Mouse (Mus musculus): ENCODE measurements around the gene Susd1. TPM values are rescaled to one million over a fixed set of nuclear protein-coding genes. Genes with fewer than 3 reads are reported as not detected.

Gene Susd1
- polyA plus RNA-seq, 1 experiment from 2014 or later, result 1.4 TPM

DNA sequence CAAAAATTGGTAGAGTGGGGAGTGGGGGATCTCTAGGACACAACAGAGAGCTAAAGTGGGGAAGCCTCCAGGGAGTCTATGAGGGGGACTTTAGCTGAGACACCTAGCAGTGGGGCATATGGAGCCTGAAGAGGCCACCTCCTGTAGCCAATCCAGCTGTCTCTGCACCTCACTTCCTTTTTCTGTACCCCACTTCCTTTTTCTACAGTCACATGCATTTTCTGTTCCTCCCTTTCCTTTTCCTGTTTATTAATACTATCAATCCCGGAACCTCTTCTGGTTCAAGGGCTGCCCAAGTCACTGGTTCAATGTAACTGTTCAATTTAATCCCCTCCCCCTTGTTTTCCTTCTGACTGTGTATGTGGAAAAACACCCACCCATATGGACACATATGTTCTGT is 2.8 kb upstream of the Susd1 start:
- no peaks in the 10 kb centered on the region for H3K9me3 ChIP-seq (ENCODE audit: control insufficient read depth, low read length)
- ATAC-seq (ENCODE audit: low read depth), result no peak
- H3K27me3 ChIP-seq (ENCODE audit: control insufficient read depth, insufficient read depth, low read length), result peaks cover 7% of the 10 kb centered on the region
- H3K4me1 ChIP-seq (ENCODE audit: control insufficient read depth, insufficient read depth, low read length), result no peaks in the 10 kb centered on the region
- no peaks in the 10 kb centered on the region for H3K36me3 ChIP-seq (ENCODE audit: control insufficient read depth, insufficient read depth, low read length)
- H3K9ac ChIP-seq (replicated peaks; ENCODE audit: low read depth, low read length), result no peak overlapping the region
- WGBS, result 90% methylated on average over 1 of the region's 1 CpGs
- no peak overlapping the region for H3K27ac ChIP-seq (ENCODE audit: low read depth, low read length)
- H3K4me2 ChIP-seq (ENCODE audit: low read depth, low read length), result no peak overlapping the region
- H3K4me3 ChIP-seq (ENCODE audit: low read depth, low read length), result no peak overlapping the region

DNA sequence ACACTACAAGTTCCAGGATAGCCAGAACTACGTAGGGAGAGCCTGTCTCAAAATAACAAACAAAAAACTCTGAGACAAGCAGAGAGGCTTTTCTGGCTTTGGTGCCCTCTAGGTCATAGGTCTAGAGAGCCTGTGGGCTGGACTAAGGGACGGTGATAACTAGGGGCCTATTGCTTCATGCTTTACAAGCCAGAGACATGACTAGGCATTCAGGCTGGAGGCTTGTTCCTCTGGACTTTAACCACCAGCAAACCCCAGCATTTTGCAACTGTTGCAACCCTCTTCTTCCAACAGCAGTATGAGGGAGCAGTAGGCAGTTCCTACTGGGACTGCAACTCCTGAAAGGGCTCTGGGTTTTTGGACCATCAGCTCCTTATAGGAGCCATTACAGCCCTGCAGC is 1.5 kb upstream of the Susd1 start:
- no peak overlapping the region for H3K4me3 ChIP-seq (ENCODE audit: low read depth, low read length)
- H3K9me3 ChIP-seq (ENCODE audit: control insufficient read depth, low read length), result no peaks in the 10 kb centered on the region
- H3K9ac ChIP-seq (replicated peaks; ENCODE audit: low read depth, low read length), result no peak overlapping the region
- no peaks in the 10 kb centered on the region for H3K4me1 ChIP-seq (ENCODE audit: control insufficient read depth, insufficient read depth, low read length)
- H3K27ac ChIP-seq (ENCODE audit: low read depth, low read length), result no peak overlapping the region
- peaks cover 8% of the 10 kb centered on the region for H3K27me3 ChIP-seq (ENCODE audit: control insufficient read depth, insufficient read depth, low read length)
- no peaks in the 10 kb centered on the region for H3K36me3 ChIP-seq (ENCODE audit: control insufficient read depth, insufficient read depth, low read length)
- ATAC-seq (ENCODE audit: low read depth), result no peak
- no peak overlapping the region for H3K4me2 ChIP-seq (ENCODE audit: low read depth, low read length)
- 50% methylated on average over 2 of the region's 2 CpGs for WGBS

DNA sequence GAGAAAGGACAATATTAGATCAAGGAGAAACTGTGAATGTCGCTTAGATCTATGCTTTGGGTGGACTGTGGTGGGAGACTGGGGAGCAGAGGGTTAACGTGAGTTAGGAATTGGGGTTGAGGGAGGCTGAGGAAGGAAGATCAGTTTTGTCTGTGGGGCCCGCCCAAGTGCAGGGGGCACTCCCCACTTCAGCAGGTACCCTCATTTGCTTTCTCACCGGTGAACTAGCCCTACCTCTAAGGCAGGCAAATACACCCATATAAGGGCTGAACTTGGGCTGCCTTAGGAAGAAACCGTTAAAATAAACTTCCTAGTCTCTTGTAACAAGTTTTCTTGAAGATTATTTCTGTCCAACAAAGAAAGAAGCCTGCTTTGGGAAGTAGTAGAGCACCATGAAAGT is 608 bp upstream of the Susd1 start:
- Histone ChIP-seq H3K9me3 (ENCODE audit: control insufficient read depth, low read length) (no peaks in the 10 kb centered on the region), H3K9ac (replicated peaks; ENCODE audit: low read depth, low read length) (no peak overlapping the region), H3K4me1 (ENCODE audit: control insufficient read depth, insufficient read depth, low read length) (no peaks in the 10 kb centered on the region), H3K27me3 (ENCODE audit: control insufficient read depth, insufficient read depth, low read length) (peaks cover 8% of the 10 kb centered on the region), H3K4me2 (ENCODE audit: low read depth, low read length) (peak overlapping the region; percentile 86; the same call in 1 of the 2 replicates), H3K36me3 (ENCODE audit: control insufficient read depth, insufficient read depth, low read length) (no peaks in the 10 kb centered on the region), H3K27ac (ENCODE audit: low read depth, low read length) (no peak overlapping the region), H3K4me3 (ENCODE audit: low read depth, low read length) (peak overlapping the region; percentile 59; the same call in 1 of the 2 replicates)
- no peak for ATAC-seq (ENCODE audit: low read depth)
- 34% methylated on average over 5 of the region's 5 CpGs for WGBS

DNA sequence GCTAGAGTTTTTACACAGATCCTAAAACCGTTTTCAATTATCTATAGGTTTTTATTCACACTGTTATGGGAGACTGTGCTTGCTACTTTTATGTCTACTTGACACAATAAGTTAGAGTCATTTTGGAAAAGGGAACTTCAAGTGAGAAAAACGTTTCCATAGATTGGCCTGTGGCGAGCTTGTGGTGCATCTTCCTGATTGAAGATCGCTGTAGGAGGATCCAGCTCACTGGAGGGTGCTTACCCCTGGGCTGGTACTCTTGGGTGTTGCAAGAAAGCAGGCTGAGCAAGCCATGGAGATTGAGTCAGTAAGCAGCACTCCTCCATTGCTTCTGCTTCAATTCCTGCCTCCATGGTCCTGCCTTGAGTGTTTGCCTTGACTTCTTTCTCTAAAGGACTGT is 2.5 kb downstream of the Susd1 start:
- 91% methylated on average over 4 of the region's 4 CpGs for WGBS
- Histone ChIP-seq H3K36me3 (ENCODE audit: control insufficient read depth, insufficient read depth, low read length) (no peaks in the 10 kb centered on the region), H3K27ac (ENCODE audit: low read depth, low read length) (no peak overlapping the region), H3K27me3 (ENCODE audit: control insufficient read depth, insufficient read depth, low read length) (peaks cover 8% of the 10 kb centered on the region), H3K4me1 (ENCODE audit: control insufficient read depth, insufficient read depth, low read length) (no peaks in the 10 kb centered on the region), H3K9me3 (ENCODE audit: control insufficient read depth, low read length) (no peaks in the 10 kb centered on the region), H3K4me3 (ENCODE audit: low read depth, low read length) (no peak overlapping the region), H3K4me2 (ENCODE audit: low read depth, low read length) (no peak overlapping the region), H3K9ac (replicated peaks; ENCODE audit: low read depth, low read length) (no peak overlapping the region)
- ATAC-seq (ENCODE audit: low read depth), result no peak

DNA sequence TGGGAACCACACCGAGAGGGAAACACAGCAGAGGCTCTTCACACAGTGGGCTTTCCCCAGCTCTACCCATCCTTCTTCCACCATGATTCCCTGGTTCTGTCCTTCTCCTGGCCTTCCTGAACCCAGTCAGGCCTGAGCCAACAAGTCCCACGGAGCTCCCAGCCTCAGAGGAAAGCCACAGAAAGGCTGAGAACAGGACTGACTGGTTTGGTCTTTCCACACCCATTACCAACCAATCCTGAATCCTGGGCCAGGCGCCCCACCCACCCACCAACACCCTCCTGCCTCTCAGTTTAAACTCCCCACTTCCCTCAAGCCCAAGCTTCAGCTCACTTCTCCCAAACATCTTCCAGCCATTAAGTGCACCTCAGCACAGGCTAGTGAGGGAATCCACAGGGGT is 4.4 kb downstream of the Susd1 start:
- Histone ChIP-seq H3K27me3 (ENCODE audit: control insufficient read depth, insufficient read depth, low read length) (peaks cover 8% of the 10 kb centered on the region; the same call in 1 of the 2 replicates), H3K4me1 (ENCODE audit: control insufficient read depth, insufficient read depth, low read length) (no peaks in the 10 kb centered on the region), H3K9me3 (ENCODE audit: control insufficient read depth, low read length) (no peaks in the 10 kb centered on the region), H3K27ac (ENCODE audit: low read depth, low read length) (no peak overlapping the region), H3K9ac (replicated peaks; ENCODE audit: low read depth, low read length) (no peak overlapping the region), H3K4me3 (ENCODE audit: low read depth, low read length) (no peak overlapping the region), H3K36me3 (ENCODE audit: control insufficient read depth, insufficient read depth, low read length) (no peaks in the 10 kb centered on the region), H3K4me2 (ENCODE audit: low read depth, low read length) (no peak overlapping the region)
- no peak for ATAC-seq (ENCODE audit: low read depth)
- WGBS, result 83% methylated on average over 3 of the region's 3 CpGs

DNA sequence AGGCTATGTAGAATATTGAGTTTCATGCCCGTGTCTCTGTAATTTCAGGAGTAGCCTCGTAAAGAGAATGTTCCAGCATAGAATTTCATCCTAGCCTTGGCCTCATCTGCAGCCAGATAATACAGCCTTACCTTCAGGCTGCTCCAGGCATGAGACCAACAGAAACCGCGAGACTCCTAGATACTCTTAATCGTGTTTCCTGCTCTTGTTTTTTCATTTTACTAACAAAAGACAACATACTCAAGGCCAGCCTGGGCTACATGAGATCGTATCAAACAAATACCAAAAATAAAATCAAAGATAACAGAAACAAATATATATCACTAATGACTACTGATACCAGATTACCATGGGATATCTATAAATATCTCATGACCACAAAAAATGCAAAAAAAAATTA is 9.3 kb downstream of the Susd1 start:
- H3K27ac ChIP-seq (ENCODE audit: low read depth, low read length), result no peak overlapping the region
- no peak for ATAC-seq (ENCODE audit: low read depth)
- no peaks in the 10 kb centered on the region for H3K9me3 ChIP-seq (ENCODE audit: control insufficient read depth, low read length)
- no peaks in the 10 kb centered on the region for H3K27me3 ChIP-seq (ENCODE audit: control insufficient read depth, insufficient read depth, low read length)
- H3K4me2 ChIP-seq (ENCODE audit: low read depth, low read length), result no peak overlapping the region
- 92% methylated on average over 6 of the region's 6 CpGs for WGBS
- H3K4me3 ChIP-seq (ENCODE audit: low read depth, low read length), result no peak overlapping the region
- no peak overlapping the region for H3K9ac ChIP-seq (replicated peaks; ENCODE audit: low read depth, low read length)
- no peaks in the 10 kb centered on the region for H3K4me1 ChIP-seq (ENCODE audit: control insufficient read depth, insufficient read depth, low read length)
- H3K36me3 ChIP-seq (ENCODE audit: control insufficient read depth, insufficient read depth, low read length), result no peaks in the 10 kb centered on the region

DNA sequence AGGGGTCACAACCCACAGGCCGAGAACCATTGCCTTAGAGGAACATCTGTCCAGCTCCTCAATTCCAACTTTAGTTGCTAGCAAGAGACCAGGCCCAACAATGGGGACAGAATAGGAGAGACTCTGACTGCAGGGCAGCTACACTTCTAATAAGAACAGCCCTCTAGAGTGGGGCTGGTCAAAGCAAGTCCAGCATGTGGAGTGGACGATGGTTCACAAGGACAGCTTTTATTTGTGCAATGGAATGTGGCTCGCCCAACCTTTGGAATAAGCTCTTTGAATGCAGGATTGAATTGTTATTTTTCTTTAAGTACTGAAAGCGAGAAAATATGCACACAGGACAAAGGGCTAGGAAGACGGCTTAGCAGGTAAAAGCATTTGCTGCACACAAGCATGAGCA is 12.0 kb downstream of the Susd1 start:
- H3K27ac ChIP-seq (ENCODE audit: low read depth, low read length), result no peak overlapping the region
- H3K9ac ChIP-seq (replicated peaks; ENCODE audit: low read depth, low read length), result no peak overlapping the region
- no peaks in the 10 kb centered on the region for H3K9me3 ChIP-seq (ENCODE audit: control insufficient read depth, low read length)
- ATAC-seq (ENCODE audit: low read depth), result no peak
- no peaks in the 10 kb centered on the region for H3K27me3 ChIP-seq (ENCODE audit: control insufficient read depth, insufficient read depth, low read length)
- no peaks in the 10 kb centered on the region for H3K36me3 ChIP-seq (ENCODE audit: control insufficient read depth, insufficient read depth, low read length)
- no peak overlapping the region for H3K4me3 ChIP-seq (ENCODE audit: low read depth, low read length)
- H3K4me2 ChIP-seq (ENCODE audit: low read depth, low read length), result no peak overlapping the region
- 87% methylated on average over 5 of the region's 5 CpGs for WGBS
- H3K4me1 ChIP-seq (ENCODE audit: control insufficient read depth, insufficient read depth, low read length), result no peaks in the 10 kb centered on the region

DNA sequence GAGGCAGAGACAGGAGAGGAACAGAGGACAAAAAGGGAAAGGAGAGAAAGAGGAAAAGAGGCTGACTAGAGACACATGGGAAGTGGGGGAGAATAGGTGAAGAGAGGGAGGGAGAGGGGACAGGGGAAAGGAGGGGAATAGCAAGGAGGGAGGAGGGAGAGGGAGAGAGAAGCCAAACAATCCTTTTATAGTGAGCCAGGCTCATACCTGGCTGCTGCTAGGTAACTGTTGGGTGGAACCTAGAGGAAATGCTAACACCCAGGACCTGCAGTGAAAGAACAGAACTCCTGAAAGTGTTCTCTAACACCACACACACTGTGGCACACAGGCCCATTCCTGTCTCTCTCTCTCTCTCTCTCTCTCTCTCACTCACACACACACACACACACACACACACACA is 15.6 kb downstream of the Susd1 start:
- no peaks in the 10 kb centered on the region for H3K9me3 ChIP-seq (ENCODE audit: control insufficient read depth, low read length)
- no peak overlapping the region for H3K9ac ChIP-seq (replicated peaks; ENCODE audit: low read depth, low read length)
- H3K36me3 ChIP-seq (ENCODE audit: control insufficient read depth, insufficient read depth, low read length), result no peaks in the 10 kb centered on the region
- no peak for ATAC-seq (ENCODE audit: low read depth)
- no peak overlapping the region for H3K4me3 ChIP-seq (ENCODE audit: low read depth, low read length)
- no peaks in the 10 kb centered on the region for H3K4me1 ChIP-seq (ENCODE audit: control insufficient read depth, insufficient read depth, low read length)
- no peak overlapping the region for H3K4me2 ChIP-seq (ENCODE audit: low read depth, low read length)
- 0 out of 2 replicates have a peak overlapping the region, but pooled peaks have one; percentile 34 for H3K27ac ChIP-seq (ENCODE audit: low read depth, low read length)
- no peaks in the 10 kb centered on the region for H3K27me3 ChIP-seq (ENCODE audit: control insufficient read depth, insufficient read depth, low read length)

DNA sequence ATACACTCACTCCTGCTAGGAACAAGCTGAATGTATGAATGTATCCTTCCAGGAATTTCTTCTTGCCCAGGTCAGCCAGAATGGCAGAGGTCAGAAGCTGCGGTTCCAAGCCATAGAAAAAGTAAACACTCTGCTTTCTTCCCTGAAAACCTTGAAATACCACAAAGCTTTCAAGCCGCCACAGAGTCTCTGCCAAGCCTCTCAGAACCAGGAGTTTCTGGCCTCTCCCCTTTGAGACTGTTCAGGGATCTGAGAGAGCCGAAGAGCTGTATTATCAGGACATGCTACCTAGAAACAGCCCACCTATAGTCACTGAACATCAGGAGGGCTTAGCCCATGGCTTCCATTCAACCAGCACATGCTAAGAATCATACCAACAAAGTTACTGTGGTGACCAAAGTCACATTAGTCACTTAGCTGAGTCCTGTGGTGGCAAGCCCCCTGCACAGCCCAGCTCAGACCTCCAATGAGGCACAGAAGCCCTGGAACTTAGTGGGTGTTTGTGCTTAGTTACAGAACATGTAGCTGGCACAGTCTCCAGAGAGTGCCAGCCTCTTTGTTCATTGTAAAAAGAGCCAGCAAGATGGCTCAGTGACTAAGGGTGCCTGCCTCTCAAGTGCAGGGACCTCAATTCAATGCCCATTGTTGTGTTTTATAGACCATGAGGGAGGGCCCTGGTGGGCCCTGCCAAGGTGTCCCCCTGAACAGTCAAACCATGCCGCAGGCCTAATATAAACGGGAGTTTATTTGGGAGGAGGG is 16.2 kb downstream of the Susd1 start:
- H3K4me2 ChIP-seq (ENCODE audit: low read depth, low read length), result no peak overlapping the region
- H3K27ac ChIP-seq (ENCODE audit: low read depth, low read length), result no peak overlapping the region
- peak; percentile 85; the same call in 1 of the 2 replicates for ATAC-seq (ENCODE audit: low read depth)

More for the DNA sequence above, 16.2 kb downstream of the Susd1 start:
- no peak overlapping the region for H3K4me3 ChIP-seq (ENCODE audit: low read depth, low read length)
- H3K4me1 ChIP-seq (ENCODE audit: control insufficient read depth, insufficient read depth, low read length), result no peaks in the 10 kb centered on the region
- H3K36me3 ChIP-seq (ENCODE audit: control insufficient read depth, insufficient read depth, low read length), result no peaks in the 10 kb centered on the region
- H3K9ac ChIP-seq (replicated peaks; ENCODE audit: low read depth, low read length), result no peak overlapping the region
- H3K27me3 ChIP-seq (ENCODE audit: control insufficient read depth, insufficient read depth, low read length), result no peaks in the 10 kb centered on the region
- no peaks in the 10 kb centered on the region for H3K9me3 ChIP-seq (ENCODE audit: control insufficient read depth, low read length)
- 19% methylated on average over 5 of the region's 5 CpGs for WGBS

All from neural tube, embryonic 14.5 days (tissue).